Mouse (Mus musculus) urinary bladder, postnatal 25 days (tissue): ENCODE measurements at regions not wholly inside any gene's neighbourhood (a gene's known extent, or its start where the extent isn't known, plus 50 kb on each side); places are given as distances from the start of the nearest gene placed in this dataset.

Experiments
- DNase-seq: peaks from one replicate; pipeline ENCODE4 v3.0.0; 2022; ENCODE audit warnings: low spot score

GRCm38 (mm10) chr7:36829710-36830109 is 131.8 kb downstream of the Tshz3 start:
- DNase-seq = no peak

GRCm38 (mm10) chr7:36830155-36830554 is 132.2 kb downstream of the Tshz3 start:
- DNase-seq = no peak

- DNase-seq = no peak
Measured at GRCm38 (mm10) chr7:36848279-36848678, 150.4 kb downstream of the Tshz3 start.

- DNase-seq = no peak
Measured at GRCm38 (mm10) chr7:36851275-36851889, 153.5 kb downstream of the Tshz3 start.

- DNase-seq = no peak
Measured at GRCm38 (mm10) chr7:36854308-36854707, 156.4 kb downstream of the Tshz3 start.

GRCm38 (mm10) chr7:36859428-36859827 is 161.5 kb downstream of the Tshz3 start:
- no peak for DNase-seq

- DNase-seq = no peak
Measured at GRCm38 (mm10) chr7:36862481-36862880, 164.6 kb downstream of the Tshz3 start.

GRCm38 (mm10) chr7:36863745-36864144 is 165.8 kb downstream of the Tshz3 start:
- DNase-seq = no peak

GRCm38 (mm10) chr7:36864675-36865074 is 166.8 kb downstream of the Tshz3 start:
- DNase-seq = no peak

- no peak for DNase-seq
Measured at GRCm38 (mm10) chr7:36866602-36867001, 168.7 kb downstream of the Tshz3 start.

- DNase-seq = no peak
Measured at GRCm38 (mm10) chr7:36874004-36874403, 176.1 kb downstream of the Tshz3 start.

- no peak for DNase-seq
Measured at GRCm38 (mm10) chr7:36877686-36878085, 179.8 kb downstream of the Tshz3 start.

GRCm38 (mm10) chr7:36892776-36893500 is 195.0 kb downstream of the Tshz3 start:
- no peak for DNase-seq

GRCm38 (mm10) chr7:36896339-36896738 is 198.4 kb downstream of the Tshz3 start:
- DNase-seq = no peak

- no peak for DNase-seq
Measured at GRCm38 (mm10) chr7:36901537-36901936, 203.6 kb downstream of the Tshz3 start.

- DNase-seq = no peak
Measured at GRCm38 (mm10) chr7:36913304-36913703, 215.4 kb downstream of the Tshz3 start.

- DNase-seq = no peak
Measured at GRCm38 (mm10) chr7:36914261-36914660, 216.3 kb downstream of the Tshz3 start.

- no peak for DNase-seq
Measured at GRCm38 (mm10) chr7:36915171-36915570, 217.3 kb downstream of the Tshz3 start.

- no peak for DNase-seq
Measured at GRCm38 (mm10) chr7:36917011-36917410, 219.1 kb downstream of the Tshz3 start.

GRCm38 (mm10) chr7:36919413-36919812 is 221.5 kb downstream of the Tshz3 start:
- DNase-seq = no peak

- DNase-seq = no peak
Measured at GRCm38 (mm10) chr7:36921003-36921402, 223.1 kb downstream of the Tshz3 start.

GRCm38 (mm10) chr7:36933490-36933889 is 235.6 kb downstream of the Tshz3 start:
- no peak for DNase-seq

- DNase-seq = no peak
Measured at GRCm38 (mm10) chr7:36934792-36935555, 237.1 kb downstream of the Tshz3 start.
